Mouse (Mus musculus): Measurements from ENCODE around the gene Ptpra.

DNA sequence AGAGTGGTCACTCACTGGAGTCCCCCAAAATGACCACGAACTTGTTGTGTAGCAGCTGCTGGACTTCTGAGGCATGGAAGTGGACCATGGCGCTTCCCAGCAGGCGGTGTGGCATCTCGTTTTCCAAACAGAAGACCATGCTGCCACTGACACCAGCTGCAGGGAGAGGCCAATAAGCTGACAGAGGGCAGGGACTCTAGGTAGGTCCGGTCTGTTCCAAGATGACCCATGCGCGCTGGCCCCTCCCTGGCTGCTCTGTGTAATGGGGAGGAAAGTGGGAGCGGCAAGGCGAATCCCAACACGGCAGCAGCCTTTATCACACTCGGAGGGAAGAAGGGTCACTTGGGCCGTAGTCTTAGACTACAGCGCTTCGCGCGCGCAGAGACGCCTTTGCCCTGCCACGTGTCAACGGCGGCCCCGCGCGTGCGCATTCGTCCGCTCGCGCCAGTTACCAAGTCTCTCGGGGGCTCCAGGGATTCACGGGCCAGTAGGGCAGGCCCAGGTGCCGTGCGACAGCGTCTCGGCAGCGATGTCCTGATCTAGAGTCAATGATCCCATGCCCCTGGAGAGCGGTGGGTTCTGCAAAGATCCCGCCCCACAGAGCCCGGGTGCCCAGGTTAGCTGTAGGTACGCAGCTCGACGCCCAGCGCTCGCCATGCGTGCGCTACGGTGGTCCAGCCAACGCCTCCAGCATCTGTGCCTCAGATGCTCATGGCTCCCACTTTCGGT is 26.5 kb upstream of the Ptpra start:
- peak; percentile 39; the same call in 1 of the 2 replicates for TF ChIP-seq POLR2A (IDR thresholded peaks at IDR 0.05; ENCODE audit: control insufficient read depth, extremely low read depth, insufficient read depth, low read length, poor library complexity)
- TF ChIP-seq CTCF (IDR thresholded peaks at IDR 0.05; ENCODE audit: borderline replicate concordance, control insufficient read depth, extremely low read depth, insufficient read depth, low read length, poor library complexity): no peak

All from thymus, adult 2 months (tissue).